Mouse (Mus musculus) heart, postnatal 4 days (tissue): Measurements from ENCODE around the gene Rbm7. TPM values are rescaled to one million over a fixed set of nuclear protein-coding genes. Genes with fewer than 3 reads are reported as not detected.
"Not testable (repeated sequence)": the region's sequence is repeated elsewhere in the genome, so short reads cannot be mapped to it uniquely, and the experiment has no call there.

Experiments
- DNase-seq: peaks from one replicate; pipeline ENCODE4 v3.0.0; 2021
- total RNA-seq, 2 experiments: library from RNA; stranded (reverse); gene quantifications; 2 replicates each; pipeline ENCODE4 v1.2.3; 2021

Gene Rbm7
- total RNA-seq, 2 experiments from 2014 or later = 36.7 to 41.2 TPM

- peak; percentile 95 for DNase-seq
Observed at GRCm38 (mm10) chr9:48480411-48481213, 14.5 kb downstream of the Rbm7 start, which contains the start of gene Rexo2. Gene Rexo2, minus strand, starts transcription at chr9:48480623.

GRCm38 (mm10) chr9:48479838-48480410 is 15.2 kb downstream of the Rbm7 start:
- no peak for DNase-seq

GRCm38 (mm10) chr9:48478808-48479207 is 16.3 kb downstream of the Rbm7 start:
- DNase-seq = no peak

- DNase-seq = no peak
Observed at GRCm38 (mm10) chr9:48476236-48477165, 18.6 kb downstream of the Rbm7 start.

GRCm38 (mm10) chr9:48474367-48474766 is 20.7 kb downstream of the Rbm7 start:
- no peak for DNase-seq

GRCm38 (mm10) chr9:48473131-48473530 is 22.0 kb downstream of the Rbm7 start:
- no peak for DNase-seq

- no peak for DNase-seq
Observed at GRCm38 (mm10) chr9:48472441-48473025, 22.6 kb downstream of the Rbm7 start.

GRCm38 (mm10) chr9:48467471-48467870 is 27.6 kb downstream of the Rbm7 start:
- DNase-seq = not testable (repeated sequence)

- DNase-seq = peak; percentile 81
Observed at GRCm38 (mm10) chr9:48466804-48467203, 28.3 kb downstream of the Rbm7 start.

GRCm38 (mm10) chr9:48465671-48466070 is 29.4 kb downstream of the Rbm7 start:
- DNase-seq = no peak

GRCm38 (mm10) chr9:48461545-48461944 is 33.6 kb downstream of the Rbm7 start:
- DNase-seq = no peak

- DNase-seq = no peak
Observed at GRCm38 (mm10) chr9:48460720-48461119, 34.4 kb downstream of the Rbm7 start.

GRCm38 (mm10) chr9:48459391-48459790 is 35.7 kb downstream of the Rbm7 start:
- no peak for DNase-seq

- no peak for DNase-seq
Observed at GRCm38 (mm10) chr9:48458879-48459278, 36.2 kb downstream of the Rbm7 start.

- DNase-seq = no peak
Observed at GRCm38 (mm10) chr9:48455961-48456360, 39.1 kb downstream of the Rbm7 start.

GRCm38 (mm10) chr9:48450066-48450465 is 45.0 kb downstream of the Rbm7 start:
- no peak for DNase-seq

GRCm38 (mm10) chr9:48447783-48448209 is 47.3 kb downstream of the Rbm7 start:
- peak; percentile 17 for DNase-seq

GRCm38 (mm10) chr9:48444821-48445220 is 50.3 kb downstream of the Rbm7 start:
- no peak for DNase-seq

- DNase-seq = no peak
Observed at GRCm38 (mm10) chr9:48443873-48444272, 51.2 kb downstream of the Rbm7 start.
